Mouse (Mus musculus) kidney, postnatal 4 days (tissue): Measurements from ENCODE around the gene Kcnj2.
A peak's percentile ranks its signal among the peaks of the same experiment; 100 is the strongest.

Experiments used
- DNase-seq, 2 experiments: peaks; one replicate each; pipeline ENCODE4 v3.0.0; 2021; ENCODE audit warnings: mixed read lengths in 2 of 2

The Kcnj2 gene

GRCm38 (mm10) chr11:111092967-111093366 is 27.0 kb downstream of the Kcnj2 start:
- no peak for DNase-seq

DNA sequence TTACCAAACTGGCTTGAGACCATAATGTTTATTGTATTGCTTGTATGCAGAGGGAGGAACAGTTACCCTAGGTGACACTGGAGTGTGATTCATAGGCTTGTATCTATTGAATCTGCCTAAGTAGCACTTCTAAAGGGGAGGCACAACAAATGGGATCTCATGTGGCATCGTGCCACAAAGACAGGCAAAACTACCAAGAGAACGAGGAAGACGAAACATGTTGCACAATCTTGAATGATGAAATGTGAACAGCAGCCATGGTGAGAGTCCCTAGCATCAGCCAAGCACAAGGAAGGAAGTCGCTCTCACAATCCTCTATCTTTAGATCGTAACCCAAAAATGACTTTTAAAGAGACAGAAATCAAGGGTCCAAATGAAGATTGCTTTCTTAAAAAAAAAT is 30.6 kb downstream of the Kcnj2 start:
- DNase-seq: no peak

DNA sequence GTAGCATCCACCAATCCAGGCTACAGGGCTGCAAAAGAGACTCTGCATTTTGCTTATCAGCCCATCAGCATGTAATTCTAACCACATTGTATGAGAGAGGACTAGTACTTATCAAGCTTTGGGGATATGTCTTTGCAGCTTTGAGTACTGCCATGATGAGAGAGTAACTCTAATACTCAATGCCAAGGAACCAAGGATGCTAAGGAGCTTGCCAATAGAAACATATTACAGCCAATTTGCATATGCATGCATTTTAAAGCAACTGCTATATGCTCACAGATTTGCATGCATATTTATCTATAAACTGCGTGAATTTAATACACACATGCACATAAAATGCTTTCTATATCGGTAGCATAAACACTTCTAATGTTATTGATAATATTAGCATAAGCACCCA is 34.2 kb downstream of the Kcnj2 start:
- no peak for DNase-seq

GRCm38 (mm10) chr11:111100651-111101050 is 34.7 kb downstream of the Kcnj2 start:
- no peak for DNase-seq

GRCm38 (mm10) chr11:111101620-111102176 is 35.7 kb downstream of the Kcnj2 start:
- no peak for DNase-seq

GRCm38 (mm10) chr11:111104422-111104821 is 38.5 kb downstream of the Kcnj2 start:
- DNase-seq: no peak

GRCm38 (mm10) chr11:111108130-111108529 is 42.2 kb downstream of the Kcnj2 start:
- DNase-seq: no peak

DNA sequence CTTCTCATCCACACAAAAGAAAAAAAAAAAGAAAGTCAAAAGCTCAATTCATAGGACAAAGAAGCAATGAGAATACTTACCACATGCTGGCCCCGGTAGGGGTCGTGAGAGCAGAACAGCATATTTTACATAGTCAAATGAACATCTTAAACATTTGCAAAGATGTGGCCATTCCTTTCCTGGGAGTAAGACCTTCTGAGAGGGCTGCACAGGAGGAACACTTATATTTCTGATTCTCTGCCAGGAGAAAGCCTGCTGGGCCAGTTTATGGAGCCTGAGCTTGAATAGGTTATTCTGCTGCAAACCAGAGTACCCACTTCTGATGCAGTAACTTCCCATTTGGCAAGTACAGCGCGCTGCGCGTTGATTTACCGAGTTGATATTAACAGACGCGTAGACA is 55.5 kb downstream of the Kcnj2 start:
- DNase-seq: peak; percentile 3

GRCm38 (mm10) chr11:111123324-111123723 is 57.4 kb downstream of the Kcnj2 start:
- peak; percentile 2 to 7 for DNase-seq

DNA sequence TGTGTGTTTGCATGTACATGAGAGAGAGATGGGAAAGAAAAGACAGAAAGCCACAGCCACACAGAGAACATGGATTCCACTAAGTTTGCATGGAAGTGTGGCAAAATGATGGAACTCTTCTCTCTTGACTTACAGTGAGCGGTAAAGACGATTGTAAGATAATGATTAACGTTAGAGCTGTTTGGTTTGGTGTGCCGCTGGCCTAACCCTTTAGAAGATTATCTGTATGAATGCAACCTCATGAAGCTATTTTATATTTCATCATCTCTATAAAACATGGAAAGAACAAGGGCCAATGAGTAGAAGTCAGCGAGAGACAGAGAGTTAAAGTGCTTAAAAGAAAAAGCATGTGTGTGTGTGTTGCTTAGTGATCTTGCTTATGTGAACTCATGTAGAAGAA is 60.0 kb downstream of the Kcnj2 start:
- DNase-seq: no peak
